Mouse (Mus musculus): ENCODE data around the gene Ccdc85b.
A peak's percentile ranks its signal among the peaks of the same experiment; 100 is the strongest.

The Ccdc85b gene

DNA sequence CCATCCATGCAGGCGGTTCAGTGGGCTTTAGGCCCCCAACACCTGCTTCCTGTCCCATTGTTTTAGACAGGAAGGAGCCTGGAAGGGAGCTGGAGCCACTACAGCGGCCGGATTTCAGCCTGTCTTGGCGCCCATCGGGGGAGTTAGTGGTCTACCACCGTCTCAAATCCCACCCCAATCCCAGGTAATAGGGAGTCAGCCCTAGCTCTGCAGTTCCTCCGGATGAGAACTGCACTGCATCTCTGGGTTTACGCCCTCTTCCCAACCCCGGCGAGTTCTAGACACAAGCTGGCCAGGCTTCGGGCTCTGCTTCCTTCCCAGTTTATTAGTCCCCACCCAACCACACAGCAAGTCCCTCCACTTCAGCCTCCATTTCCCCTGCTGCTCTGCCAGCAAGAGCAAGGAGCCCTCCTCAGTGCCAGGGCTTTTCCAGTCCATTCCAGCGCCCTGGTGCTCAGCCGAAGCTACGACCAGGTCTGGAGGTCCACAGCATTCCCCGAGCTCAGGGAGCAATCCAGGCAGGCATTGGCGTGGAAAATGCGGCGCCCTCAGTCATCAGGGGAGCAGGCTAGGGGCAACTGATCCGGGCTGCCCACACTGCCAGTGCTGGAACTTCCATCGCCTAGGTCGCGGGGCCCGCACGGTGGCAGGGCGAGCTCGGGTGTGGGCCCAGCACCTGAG is 1.3 kb downstream of the Ccdc85b start:
- no peak for DNase-seq (ENCODE audit: low read depth, low spot score)

DNA sequence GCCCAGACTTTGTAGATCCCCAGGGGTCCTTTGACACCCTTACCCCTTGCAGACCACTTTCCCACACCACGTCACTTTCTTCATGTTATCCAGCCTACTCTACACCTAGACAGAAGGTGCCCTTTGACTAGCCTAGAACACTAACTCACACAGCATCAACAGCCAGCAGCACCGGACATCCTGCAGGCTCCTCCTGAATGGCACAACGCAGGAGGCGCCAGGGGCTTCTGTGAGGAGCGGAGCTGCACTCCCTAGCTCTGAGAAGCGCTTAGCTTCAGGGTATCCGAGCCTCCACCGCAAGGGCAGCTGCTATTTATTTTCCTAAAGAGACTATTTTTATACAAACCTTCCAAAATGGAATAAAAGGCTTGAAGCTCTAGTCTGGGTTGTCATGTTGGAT is 2.1 kb downstream of the Ccdc85b start:
- no peak for DNase-seq (ENCODE audit: low read depth, low spot score)

DNA sequence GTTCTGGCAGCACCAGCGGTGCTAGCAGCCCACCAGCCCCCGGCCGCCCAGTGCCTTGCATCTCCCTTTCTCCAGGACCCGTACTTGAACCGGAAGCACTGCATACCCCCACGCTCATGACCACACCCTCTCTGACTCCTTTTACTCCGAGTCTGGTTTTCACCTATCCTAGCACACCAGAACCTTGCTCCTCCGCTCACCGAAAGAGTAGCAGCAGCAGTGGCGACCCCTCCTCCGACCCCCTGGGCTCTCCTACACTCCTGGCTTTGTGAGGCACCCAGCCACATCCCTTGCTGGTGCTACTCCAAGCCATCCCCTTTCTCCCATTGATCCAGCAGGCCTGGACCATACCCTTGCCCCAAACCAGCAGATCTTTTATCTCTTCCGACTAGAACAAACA is 2.7 kb downstream of the Ccdc85b start:
- no peak for DNase-seq (ENCODE audit: low read depth, low spot score)

DNA sequence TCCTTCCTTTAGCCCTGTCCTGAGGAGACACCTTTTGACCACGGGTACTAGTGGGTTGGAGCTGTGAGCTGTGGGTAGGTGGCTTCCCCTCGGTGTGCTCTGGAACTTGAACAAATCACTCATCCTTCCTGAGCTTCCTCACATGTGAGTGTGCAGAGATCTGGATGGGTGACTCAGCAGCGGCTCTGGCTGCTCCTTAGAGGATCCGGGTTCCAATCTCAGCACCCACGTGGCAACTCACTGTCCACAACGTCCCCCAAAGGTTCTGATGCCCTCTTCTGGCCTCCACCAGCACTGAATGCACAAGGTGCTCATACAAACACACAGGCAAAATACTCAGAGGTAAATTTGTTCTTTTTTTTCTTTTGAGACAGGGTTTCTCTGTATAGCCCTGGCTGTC is 5.9 kb downstream of the Ccdc85b start:
- DNase-seq (ENCODE audit: low read depth, low spot score): no peak

DNA sequence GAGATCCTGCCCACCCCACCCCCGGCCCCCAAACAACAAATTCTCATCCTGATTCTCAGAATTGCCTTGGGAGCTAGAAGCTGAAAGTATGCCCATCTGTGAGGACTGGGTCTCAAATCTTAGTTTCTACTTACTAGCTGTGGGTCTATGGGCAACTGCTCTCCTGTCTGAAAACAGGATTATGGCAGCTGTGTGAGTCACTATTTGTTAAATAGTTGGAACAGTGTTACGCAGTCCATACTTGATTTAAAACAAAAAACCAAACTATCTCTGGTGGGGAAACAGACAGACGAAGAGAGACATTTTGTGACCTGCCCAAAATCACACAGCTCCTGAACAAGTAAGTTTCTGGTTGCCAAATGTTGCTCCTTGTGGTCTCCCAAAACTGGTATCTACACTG is 8.0 kb downstream of the Ccdc85b start:
- no peak for DNase-seq (ENCODE audit: low read depth, low spot score)

DNA sequence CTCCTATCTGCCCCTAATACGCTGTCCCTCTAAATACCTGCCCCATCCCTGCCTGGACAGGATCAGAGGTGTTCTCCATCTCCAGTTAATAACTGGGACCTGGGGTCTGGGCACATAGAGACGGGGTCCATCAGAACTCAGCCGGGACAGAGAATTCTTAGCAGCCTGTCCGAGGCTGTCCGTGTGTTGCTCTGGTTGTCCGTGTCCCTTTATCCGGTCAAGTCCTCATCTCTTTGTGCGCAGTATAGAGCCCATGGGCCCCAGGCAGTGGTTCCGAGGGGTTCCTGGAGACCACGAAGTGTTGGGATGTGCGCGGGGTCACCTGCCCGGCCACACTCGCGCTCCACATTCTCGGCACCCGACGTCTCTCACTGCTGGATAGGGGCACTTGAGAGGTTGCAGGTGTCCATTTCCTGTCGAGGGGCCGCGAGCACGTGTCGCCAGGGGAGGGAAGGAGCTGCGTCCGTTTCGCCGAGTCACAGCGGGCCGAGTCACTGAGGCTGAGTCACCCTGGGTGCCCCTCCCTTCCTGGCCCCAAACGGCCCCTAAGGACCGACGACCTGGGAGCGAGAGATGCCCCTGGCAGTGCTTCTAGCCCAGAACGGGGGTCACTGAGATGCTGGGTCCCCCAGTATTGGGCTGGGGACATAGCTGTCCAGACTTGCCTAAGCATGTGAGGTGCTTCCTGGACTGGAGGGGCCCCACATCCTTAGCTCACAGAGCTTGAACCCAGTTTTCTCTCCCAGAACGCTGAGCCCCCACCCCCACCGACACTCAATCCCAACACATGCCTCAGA is 9.1 kb downstream of the Ccdc85b start:
- peak; percentile 56 for DNase-seq (ENCODE audit: low read depth, low spot score)

DNA sequence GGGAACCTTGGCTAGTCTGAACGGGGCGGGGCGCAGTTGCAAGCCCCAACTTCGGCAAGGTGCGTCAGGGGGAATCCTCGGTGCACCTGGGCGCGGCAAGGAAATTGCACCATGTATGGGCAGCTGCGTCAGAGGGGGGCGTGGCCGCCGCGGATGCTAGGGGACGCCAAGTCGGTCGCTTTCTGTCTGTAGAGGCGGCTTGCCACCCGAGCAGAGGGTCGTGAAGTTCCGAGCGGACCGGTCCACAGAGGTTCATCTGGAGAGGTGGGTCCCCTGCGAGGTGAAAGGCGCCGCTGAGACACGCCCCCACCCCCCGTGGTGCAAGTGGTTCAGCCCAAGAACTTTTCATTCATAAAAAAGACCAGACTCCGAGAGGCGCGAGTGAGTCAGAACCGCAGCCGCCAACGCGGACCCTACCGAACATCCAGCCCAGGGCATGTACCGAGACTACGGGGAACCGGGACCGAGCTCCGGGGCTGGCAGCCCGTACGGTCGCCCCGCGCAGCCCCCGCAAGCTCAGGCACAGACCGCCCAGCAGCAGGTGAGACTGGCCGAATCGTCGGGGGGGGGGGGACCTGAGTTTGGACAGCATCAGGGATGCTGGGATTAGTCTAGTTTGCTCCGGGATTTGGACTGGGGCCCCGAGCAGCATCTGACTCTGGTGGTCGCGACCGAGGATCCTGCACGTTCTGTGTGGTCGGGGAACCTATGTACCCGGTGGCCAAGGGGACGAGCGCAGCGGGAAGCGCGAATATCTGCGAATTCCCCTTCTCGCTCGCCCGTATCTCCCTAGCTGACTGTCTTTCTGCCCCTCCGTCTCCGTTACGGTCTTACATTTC is 10.0 kb downstream of the Ccdc85b start, which contains the start of gene Fosl1:
TSS of gene Fosl1 (plus strand) at position 33 of the 839 bp plus-strand sequence.
- peak; percentile 94 for DNase-seq (ENCODE audit: low read depth, low spot score)

DNA sequence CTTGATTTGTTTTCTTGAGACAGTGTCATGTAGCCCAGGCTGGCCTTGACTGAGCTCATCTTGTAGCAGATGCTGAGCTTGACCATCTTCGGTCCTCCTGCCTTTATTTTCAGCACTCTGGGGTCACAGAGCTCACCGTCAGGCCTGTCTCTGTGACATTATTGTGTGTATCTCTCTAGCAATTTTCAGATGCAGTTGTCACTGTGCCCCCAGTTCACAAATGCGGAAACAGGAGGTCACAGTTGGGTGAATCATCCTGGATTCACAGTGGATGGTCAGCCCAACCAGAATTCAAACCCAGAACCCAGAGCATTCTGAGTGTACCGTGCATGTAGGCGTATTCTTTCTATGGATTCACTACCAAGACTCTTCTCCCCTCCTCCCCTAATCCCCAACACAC is 11.9 kb downstream of the Ccdc85b start:
- no peak for DNase-seq (ENCODE audit: low read depth, low spot score)

DNA sequence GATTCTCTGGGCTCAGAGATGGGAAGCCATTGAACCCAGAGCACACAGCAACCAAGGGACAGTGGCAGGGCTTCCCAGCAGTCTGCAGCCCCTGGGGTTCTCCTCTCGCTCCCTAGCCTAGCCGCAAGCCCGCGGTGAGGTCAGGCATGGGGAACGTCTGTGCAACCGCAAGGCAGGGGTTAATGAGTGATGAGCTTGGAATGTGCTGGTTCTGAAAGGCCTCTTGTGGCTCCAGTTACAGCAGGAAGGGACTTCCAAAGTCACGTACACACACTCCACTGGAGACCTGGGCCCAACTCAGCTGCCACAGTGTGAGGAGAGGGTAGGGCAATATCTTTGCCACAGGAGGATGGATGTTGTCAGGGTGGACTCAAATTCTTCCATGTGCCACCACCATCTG is 12.7 kb downstream of the Ccdc85b start:
- DNase-seq (ENCODE audit: low read depth, low spot score): no peak

DNA sequence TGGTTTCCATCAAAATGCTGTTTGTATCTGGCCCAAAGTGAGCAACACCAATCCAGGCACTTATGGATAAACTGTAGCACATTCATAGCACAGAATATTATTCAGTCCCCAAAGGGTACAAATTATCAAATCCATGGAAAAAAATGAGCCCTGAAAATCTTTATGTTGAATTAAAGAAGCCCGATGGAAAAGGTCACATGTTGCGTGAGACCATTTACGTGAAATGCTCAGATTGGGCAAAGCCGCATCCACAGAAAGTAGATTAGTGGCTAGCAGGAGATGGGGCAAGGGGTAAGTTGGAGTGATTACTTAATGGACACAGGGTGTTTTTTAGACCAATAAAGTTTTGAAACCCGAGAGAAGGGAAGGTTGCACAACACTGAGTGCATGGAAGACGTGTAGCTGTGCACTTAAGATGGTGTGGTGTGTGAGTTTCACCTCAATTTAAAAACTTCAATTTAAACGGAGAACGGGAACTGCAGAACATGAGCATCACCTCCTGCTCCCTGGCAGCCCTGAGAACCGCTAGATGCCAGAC is 13.3 kb downstream of the Ccdc85b start:
- DNase-seq (ENCODE audit: low read depth, low spot score): no peak

DNA sequence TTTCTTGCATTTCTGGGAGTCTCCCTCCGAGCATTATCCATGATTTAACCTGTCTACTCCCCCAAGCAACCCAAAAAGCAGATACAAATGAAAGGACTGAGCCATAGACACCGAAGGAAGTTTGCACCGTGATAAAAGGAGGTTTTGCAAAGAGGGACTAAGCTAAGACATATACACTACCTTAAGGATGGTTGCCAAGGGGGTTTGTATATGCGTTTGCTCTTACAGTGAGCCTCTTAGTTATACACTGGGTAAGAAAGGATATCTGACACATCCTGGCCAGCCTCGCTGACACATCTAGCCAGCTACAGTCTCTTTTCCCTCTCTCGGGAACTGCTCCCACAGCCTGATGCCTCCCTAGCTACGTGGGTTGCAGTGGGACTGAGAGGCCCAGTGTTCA is 23.7 kb downstream of the Ccdc85b start:
- peak; percentile 14 for DNase-seq (ENCODE audit: low read depth, low spot score)

DNA sequence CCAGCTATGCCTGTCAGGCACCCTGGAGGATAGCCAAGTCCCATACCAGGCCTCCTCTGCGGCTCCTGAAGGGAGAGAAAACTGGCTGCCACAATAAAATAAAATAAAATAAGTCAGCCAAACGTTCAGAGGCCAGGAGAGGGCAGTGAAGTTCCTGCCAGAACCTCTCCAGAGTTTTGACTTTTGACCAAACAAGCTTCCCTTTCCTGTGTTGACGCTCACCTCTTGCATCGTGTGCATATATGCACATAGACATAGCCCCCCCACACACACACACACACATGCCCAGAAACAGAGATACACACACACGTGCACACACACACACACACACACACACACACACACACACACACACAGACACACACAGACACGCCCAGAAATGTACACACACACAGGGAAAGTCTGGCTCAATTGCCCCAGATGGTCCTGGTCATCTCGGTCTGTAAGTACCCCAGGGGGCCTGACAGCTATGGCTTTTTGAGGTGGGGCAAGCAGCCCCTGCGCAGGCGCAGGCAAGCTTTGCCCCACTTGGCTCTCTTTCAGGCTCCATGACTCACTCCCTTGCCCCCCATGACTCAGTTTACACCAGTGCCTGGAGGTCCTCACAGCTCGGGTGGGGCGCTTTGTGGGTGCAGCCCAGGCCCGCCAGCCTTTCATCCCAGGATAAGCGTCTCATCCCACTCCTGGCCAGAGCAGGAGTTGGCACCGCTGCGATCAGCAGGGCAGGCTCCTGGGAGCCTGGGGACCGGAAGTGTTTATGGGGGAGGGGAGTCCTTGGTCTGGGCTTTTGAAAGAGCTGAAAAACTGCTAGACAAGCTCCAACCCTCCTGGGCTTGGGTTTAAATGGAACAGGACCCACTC is 24.5 kb downstream of the Ccdc85b start:
- DNase-seq (ENCODE audit: low read depth, low spot score): peak; percentile 75

DNA sequence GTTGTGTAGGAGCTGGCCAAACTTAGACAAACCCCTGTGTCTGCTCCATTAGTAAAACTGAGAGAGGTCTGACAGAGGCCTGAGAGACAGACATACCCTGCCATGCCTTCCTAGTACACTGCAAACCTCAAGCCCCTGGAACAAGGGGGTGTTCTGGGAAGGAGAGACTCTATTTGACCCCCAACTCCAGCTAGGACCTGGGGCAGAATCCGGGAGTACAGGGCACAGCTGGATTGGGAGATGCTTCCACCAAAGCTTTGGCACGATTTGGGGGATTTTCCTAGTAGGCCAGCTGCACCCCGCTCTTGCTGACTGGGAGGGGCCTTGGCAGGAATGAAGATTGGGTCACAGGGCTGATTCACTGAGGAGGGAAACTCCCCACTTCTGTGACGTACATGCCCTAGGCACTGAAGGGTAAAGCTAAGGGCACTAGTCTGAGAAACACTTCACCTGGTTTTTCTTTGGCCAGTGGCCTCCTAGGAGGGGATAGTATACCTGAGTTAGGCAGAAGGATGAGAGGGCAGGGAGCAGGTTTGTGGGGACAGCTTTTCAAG is 25.7 kb downstream of the Ccdc85b start:
- DNase-seq (ENCODE audit: low read depth, low spot score): peak; percentile 66

DNA sequence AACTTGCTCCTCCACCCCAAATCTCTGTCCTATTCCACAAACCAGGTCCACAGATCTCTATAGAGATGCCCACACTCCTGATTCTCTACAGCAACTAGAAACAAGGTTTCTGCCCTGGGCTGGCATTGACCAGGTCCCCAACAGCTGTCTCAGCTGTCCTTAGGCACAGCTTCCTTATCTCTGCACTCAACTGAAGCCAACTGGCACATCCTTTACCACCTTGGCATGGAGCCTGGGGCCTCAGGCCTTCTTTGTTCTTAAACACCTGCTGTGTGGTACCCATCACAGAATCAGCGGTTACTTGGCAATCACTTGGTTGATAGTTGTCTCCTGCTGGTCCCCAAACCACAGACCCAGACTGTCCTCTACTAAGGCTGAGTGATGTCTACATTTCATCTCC is 27.3 kb downstream of the Ccdc85b start:
- no peak for DNase-seq (ENCODE audit: low read depth, low spot score)

DNA sequence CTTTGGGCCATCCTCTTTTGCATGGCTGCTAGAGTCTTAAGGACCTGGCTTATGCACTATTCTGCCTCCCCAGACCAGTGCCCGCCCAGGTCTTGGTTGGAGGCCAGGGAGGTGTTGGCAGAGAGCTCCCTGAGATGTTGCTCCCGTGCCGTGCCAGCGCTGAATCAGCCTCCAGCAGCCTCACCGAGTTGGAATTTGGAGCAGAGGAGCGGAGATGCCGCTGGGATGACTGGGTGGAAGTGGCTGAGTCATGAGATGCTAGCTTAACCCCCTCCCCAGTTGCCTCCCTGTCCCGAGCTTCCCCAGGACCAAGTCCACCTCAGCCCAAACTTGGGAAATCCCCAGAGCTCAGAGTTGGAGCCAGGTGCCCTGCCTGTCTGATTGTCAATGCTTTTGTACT is 27.9 kb downstream of the Ccdc85b start:
- DNase-seq (ENCODE audit: low read depth, low spot score): no peak

DNA sequence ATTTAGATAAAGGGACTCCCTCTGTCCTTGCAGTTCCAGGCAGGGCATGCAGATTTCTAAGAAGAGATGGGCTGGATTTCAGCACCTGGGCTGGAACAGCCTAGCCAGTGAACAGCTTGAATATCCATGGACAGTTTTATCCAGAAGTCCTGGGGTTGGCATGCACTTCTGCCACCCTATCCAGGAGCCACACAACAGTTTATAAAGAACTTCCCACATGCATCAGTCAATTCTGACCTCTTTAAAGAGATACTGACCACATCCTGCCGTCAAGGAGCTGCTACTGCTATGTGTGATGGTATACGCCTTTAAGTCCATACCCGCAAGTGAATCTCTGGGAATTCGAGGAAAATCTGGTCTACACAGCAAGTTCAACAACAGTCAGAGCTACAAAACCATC is 28.5 kb downstream of the Ccdc85b start:
- DNase-seq (ENCODE audit: low read depth, low spot score): no peak

DNA sequence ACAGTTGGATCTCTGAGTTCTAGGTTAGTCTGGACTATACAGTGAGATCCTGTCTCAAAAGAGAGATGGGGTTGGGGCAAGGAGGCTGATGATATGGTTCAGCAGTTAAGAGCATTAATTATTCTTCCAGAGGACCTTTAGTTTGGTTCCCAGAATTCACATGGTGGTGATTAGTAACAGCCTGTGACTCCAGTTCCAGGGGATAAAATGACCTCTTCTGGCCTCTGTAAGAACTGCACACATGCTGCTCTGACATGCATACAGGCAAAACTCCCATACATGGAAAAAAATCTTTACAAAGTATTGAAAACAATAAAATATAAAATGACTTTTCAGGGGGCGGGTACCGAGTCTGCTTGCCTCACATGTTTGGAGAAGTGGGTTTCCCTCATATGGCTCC is 29.6 kb downstream of the Ccdc85b start:
- peak; percentile 72 for DNase-seq (ENCODE audit: low read depth, low spot score)

DNA sequence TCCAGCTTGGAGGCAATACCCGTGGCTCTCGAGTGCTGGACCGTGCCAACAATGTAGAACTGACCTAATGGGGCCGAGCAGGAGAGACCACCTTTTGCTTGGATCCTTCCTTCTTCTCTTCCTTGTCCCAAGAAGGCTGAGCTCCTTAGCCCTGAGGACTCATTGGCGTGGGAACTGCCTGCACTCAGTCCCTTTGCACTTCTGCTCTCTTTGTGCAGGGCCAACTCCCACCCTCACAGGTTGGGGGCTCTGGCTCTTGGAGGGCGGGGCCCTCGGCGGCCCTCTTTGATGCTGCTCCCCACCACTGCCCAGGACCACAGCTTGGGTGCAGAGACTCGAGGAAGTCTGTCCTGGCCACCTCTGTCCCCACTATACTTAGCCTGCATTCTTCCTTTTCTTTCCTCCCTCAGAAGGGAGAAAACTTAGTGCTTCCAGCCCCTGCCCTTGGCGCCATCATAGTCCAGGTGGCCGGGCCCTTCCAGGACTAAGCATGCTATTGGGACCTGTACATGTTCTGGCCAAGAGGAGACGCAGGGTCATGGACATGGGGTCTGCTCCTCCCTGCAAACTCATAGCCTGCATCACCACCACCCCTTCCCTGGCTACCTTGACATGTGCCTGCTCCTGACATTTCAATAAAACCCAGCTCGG is 30.9 kb downstream of the Ccdc85b start:
- no peak for DNase-seq (ENCODE audit: low read depth, low spot score)

DNA sequence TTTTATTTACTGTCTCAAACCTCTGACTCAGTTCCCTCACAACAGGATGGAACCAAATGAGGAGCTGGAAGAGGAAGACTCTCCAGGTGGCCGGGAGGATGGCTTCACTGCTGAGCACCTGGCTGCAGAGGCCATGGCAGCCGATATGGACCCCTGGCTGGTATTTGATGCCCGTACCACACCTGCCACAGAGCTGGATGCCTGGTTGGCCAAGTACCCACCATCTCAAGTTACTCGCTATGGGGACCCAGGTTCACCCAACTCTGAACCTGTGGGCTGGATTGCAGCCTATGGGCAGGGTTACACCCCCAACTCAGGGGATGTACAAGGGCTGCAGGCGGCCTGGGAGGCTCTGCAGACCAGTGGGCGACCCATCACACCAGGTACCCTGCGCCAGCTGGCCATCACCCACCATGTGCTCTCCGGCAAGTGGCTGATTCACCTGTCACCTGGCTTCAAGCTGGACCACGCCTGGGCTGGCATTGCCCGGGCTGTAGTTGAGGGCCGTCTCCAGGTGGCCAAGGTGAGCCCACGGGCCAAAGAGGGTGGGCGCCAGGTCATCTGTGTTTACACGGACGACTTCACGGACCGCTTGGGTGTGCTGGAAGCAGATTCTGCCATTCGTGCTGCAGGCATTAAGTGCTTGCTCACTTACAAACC is 31.7 kb downstream of the Ccdc85b start:
- no peak for DNase-seq (ENCODE audit: low read depth, low spot score)
